Mouse (Mus musculus) bone marrow macrophage, adult 2 months (primary cell): Measurements from ENCODE around the gene Zfp39.

Experiments
- CTCF ChIP-seq: IDR thresholded peaks from 2 replicates; pipeline ENCODE4 v1.5.1; 2012; ENCODE audit warnings: low read depth, mild to moderate bottlenecking, low read length, moderate library complexity
- POLR2A ChIP-seq: IDR thresholded peaks from 2 replicates; pipeline ENCODE4 v1.6.1; 2012; ENCODE audit warnings: mild to moderate bottlenecking, low read depth, low read length, borderline replicate concordance

- TF ChIP-seq CTCF, result no peak
- no peak for TF ChIP-seq POLR2A
Observed at GRCm38 (mm10) chr11:58860744-58861143, 43.3 kb downstream of the Zfp39 start.
